Mouse (Mus musculus): Measurements from ENCODE around the gene Gstp3.
A peak's percentile ranks its signal among the peaks of the same experiment; 100 is the strongest.

Gstp3 gene

DNA sequence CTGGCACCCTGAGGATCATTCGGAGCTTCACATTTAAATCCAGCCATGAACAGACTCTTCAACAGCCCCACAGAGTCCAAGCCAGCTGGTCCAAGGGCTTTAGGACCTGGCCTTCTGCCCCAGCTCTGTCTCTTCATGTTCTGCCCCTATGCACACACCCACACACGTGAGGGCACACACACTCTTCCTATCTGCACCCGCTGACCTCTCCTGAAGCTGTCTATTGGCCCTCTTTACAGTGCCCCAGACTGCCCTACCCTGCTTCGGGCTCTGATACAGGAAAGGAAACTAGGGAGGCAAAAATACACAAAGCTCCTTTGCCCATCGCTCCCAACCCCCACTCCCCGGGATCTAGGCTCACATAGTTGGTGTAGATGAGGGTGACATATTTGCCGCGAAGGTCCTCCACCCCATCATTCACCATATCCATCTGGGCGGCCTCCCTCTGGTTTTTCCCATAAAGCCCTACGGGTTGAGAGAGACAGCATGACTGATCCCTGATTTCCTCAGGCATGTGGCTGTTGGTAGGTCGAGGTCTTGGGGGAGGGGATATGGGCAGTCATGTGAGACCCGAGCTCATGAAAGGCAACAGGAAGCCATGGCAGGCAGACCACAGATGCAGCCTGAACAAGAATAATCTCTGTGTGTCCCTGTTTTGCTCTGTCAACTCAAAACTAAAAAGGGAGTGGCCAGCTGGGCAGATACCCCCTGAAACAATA is 22.9 kb downstream of the Gstp3 start:
- no peak for DNase-seq

DNA sequence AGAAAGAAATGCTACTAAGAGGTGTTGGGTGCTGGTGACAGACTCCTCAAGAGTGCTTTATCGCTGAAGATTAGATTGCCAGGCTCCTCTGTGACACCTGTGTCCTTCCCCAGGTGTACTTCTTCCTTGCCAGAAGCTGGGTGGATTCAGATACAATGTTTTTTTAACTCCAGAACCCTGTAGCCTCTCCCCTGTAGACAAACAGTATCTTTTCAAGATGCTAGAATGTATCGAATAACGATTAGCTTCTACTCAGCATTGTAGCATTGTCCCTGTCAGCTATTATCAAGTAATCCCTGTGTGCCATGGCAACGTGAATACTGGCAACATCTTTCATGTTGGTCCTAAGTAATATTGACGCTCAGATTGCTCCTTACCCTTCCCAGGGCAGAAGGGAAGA is 25.6 kb downstream of the Gstp3 start:
- no peak for DNase-seq

DNA sequence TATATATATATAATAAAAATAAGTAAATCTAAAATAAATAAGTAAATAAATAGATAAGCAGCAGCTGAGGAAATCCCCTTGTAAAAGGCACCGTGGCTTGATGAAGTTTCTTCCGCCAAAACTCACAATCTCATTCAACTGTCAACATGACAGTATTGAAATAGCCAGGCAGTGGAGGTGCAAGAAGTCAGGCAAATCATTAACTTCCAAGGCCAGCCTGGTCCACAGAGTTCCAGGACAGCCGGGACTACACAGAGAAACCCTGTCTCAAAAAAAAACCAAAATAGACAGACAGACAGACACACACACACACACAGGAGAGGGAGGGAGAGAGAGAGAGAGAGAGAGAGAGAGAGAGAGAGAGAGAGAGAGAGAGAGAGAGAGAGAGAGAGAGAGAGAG is 26.1 kb downstream of the Gstp3 start:
- DNase-seq = peak; percentile 79

DNA sequence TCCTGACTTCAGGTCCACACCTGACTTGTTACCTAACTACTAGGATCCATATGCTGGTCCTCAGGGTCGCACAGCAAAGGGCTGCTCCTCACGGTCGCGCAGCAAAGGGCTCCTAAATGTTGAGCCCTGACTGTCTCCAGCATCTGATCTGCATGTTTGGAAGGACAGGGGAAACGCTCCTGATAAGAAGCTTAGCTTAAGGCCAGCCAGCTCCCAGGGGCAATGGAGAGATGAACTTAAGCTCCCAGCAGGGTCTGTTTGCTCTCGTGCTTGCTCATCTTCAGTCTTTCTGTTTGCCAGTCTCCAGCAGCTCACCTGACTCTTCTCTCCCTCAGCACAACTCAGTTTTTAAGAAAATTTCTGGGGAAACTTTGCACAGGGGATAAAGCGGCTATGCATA is 26.7 kb downstream of the Gstp3 start:
- no peak for DNase-seq

DNA sequence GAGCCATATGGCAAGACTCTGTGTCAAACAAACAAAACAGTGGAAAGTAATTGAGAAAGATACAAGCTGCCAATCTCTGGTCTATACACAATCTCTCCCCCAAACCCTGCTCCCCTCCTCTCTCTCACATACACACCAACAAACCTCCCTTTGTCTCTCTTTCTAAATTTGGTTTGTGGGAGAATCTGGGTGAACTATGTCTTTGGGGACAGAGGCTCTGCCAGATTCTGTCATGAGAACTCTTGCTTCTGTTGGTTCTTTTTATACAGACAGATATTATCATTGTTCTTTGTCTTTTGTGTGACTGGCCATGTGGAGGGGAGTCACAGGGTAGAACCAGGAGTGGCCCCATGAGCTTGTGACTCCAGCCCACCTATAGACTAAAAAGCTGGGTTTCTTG is 31.8 kb downstream of the Gstp3 start:
- DNase-seq = no peak

DNA sequence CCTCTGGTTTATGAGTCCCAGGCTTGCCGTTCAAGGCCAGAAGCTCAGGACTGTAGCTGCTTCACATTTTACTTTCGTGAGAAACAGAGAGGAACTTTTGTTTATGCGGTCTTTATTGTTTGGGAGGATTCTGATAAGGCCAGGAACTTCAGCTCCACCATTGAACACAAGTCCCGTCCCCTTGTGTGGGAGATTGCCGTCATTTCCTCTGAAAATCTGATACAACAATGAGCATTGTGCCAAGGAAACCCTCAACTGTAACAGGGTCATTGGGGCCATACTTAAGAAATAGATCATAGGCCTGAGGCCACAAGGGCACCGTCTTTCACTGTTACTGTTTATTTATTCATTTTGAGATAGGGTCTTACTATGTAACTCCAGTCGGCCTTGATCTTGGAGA is 36.2 kb downstream of the Gstp3 start:
- DNase-seq = no peak

DNA sequence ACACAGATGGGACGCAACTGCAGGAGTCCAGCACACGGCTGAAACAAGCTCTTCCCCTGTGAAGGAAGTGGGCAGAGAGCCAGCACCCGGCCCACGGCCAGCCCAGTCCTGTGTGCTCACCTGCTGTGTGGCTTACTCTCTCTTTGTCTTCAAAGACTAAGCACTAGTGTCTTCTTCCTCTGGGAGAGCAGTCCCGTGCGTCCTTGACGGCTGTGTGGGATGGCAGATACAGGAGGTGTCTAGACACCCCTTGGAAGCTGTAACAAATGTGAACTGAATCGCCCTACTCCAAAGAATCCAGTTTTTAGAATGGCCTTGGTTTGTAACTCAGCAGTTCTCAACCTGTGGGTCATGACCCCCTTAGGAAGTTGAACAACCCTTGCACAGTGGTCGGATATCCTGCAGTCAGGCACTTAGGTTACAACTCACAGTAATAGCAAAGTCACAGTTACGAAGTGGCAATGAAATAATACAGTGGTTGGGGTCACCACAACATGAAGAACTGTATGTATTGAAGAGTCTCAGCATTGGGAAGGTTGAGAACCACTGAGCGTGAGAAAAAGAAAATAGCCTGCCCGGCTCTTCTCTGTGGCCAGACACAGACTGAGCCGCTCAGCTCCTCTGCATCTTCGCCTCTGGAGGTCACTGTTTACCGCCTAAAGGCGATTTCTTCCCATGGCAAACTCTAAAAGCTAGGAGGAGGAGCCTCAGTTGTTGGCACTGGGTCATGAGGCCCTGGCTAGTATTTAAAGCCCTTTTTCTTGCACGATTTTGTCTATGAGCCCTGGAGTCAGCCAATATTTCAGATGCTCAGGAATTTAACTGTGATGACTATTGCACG is 40.4 kb downstream of the Gstp3 start:
- DNase-seq = peak; percentile 93

DNA sequence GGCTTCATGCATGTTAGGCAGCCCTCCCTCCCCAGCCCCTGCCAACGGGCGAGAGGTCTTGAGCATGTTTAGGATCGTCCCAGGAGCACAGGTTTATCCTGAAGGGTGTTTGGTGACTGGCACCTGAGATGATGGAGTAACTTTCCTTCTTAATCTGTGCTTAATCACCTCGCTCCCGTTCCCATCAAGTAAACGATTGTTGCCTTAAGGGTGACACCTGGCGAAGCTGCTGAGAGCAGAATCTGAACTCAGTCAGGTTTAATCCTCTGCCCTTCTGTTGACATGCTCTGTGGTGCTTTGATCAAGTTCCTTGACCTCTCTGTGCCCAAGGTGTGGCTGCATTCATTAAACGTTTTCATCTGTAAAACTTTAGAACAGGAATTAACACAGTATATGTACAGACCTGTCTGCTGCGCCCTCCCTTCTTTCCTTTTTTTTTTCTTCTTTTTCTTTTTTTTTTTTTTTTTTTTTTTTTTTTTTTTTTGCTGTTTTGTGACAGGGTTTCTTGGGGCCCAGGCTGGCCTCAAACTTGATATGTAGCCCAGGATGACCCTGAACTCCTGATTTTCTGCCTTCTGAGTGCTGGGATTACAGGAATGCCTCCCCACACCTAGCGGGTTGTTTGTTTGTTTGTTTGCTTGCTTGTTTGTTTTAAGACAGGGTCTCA is 41.3 kb downstream of the Gstp3 start:
- DNase-seq = no peak

DNA sequence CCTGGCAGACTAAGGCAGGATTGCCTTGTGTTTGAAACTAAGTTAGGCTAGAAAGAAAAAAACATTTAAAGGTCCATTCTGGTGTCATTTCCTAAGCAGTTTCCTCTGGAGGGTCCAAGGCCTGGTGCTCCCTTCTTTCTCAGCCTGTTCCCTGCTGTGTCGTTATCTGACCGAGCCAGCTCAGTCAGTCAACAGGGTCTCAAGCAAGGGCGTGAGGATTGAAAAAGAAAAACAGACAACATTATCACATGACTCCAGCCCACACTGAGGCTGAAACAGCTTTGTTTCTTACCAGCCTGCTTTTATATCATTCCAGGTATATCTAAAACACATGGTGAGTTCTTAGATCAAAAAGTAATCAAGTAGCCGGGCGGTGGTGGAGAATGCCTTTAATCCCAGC is 43.7 kb downstream of the Gstp3 start:
- no peak for DNase-seq

DNA sequence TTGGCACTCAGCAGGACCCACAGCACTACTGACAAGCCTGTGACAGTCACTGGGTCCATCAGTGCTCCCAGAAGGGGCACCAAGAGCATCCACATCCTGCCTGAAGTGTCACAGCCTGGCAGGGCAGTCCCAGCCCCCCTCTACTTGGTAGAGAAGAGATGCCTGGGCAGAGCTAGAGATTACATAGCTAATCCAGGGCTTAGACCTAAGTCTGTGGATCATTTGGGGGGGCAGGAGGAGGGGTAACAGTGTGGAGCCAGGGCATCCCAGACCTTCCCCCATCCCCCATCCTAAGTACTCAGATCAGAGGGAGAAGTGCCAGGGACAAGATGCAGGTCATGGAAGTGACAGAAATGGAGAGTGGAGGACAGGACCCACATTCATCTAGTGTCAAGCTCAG is 44.6 kb downstream of the Gstp3 start:
- no peak for DNase-seq

DNA sequence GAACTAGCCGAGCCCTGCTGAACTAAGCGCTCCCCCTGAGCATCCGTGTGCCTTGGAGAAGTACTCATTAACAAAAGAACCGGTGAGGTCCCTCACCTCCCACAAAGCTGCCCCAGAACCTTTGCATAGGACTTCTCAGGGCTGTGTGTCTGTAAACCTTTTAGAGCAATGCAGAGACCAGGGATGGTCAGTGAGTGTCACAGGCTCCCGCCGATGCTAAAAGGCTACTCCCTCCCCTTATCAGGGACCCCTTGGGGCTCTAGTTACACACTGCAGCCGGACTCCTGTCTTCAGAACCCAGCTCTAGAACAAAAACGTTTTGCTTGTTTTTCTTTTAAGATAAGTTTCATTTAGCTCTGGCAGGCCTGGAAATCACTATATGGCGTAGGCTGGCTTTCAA is 46.3 kb downstream of the Gstp3 start:
- DNase-seq = no peak

DNA sequence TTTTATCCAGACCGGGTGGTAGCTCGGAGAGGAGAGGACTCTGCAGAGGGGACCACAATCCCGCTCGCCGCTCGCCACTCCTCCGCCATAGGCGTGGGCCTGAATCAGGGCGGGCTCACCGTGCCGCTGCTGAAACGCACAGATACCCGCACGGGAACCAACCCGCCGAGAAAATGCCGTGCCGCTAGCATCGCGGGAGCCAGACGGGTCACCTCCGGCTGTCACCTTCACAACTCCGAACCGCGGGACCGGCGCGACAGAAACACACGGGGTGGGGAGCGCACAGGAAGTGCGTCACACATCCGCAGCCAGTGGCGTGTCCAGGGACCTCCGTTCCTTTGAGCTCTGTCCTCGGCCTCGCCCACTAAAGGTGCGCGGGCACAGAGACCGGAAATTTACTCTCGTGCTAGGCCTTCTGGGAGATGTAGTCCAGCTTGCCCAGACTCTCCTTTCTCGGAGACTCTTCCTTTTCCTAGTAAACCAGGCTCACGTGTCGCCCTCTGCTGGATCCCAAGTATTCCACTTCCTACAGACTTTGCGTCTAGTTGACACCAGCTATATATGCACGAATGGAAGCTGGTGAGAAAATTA is 46.8 kb downstream of the Gstp3 start, which contains the start of gene Ndufv1:
Gene Ndufv1, minus strand, starts transcription at position 375 of the 591 bp plus-strand sequence.
- peak; percentile 99 for DNase-seq

DNA sequence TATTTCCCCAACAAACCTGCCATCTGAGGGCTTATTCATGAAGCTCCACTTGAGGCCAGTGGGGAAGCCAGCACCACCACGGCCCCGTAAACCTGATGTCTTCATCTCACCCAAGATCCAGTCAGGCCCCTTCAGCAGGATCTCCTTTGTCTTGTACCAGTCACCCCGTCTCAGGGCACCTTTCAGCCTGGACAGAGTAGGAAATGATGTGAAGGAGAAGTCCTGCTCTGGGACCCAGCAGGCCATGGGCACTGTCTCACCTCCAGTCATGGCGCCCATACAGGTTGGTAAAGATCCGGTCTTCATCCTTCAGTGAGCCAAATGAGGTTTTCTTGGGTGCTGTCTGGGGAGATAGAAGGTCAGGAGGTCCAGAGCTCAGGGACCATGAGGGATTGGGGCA is 48.3 kb downstream of the Gstp3 start:
- DNase-seq = no peak

Data from kidney, adult 9 months (tissue).